Mouse (Mus musculus) stomach, postnatal 0 days (tissue): ENCODE results near the gene Mogat1.

Experiments used
- CTCF ChIP-seq: IDR thresholded peaks from 2 replicates; pipeline ENCODE4 v1.5.1; 2016; ENCODE audit warnings: antibody characterized with exemption, low read depth, mild to moderate bottlenecking, moderate library complexity
- EP300 ChIP-seq: optimal IDR thresholded peaks from 2 replicates; pipeline ENCODE3; 2016; ENCODE audit warnings: antibody characterized with exemption

GRCm38 (mm10) chr1:78567834-78568507 lies 57.2 kb downstream of the Mogat1 start:
- TF ChIP-seq CTCF, result no peak
- no peak for TF ChIP-seq EP300
